Mouse (Mus musculus) intestine, embryonic 14.5 days (tissue): ENCODE data around the gene Plcb4. TPM values are rescaled to one million over a fixed set of nuclear protein-coding genes. Genes with fewer than 3 reads are reported as not detected.
A peak's percentile ranks its signal among the peaks of the same experiment; 100 is the strongest.

Experiments used
- ATAC-seq: fragments of 200-750 bp; cut with Nextera tagmentation; replicated peaks from 2 replicates; pipeline ENCODE4 v1.8.0; 2017; ENCODE audit warnings: low read depth, moderate number of reproducible peaks, moderate TSS enrichment, moderate library complexity; ENCODE audit not compliant: low FRiP score, low TSS enrichment
- DNase-seq: peaks from one replicate; pipeline ENCODE4 v3.0.0-alpha.2; 2018; ENCODE audit warnings: low spot score
- H3K27ac ChIP-seq: fragments of 300-500 bp; sonication (generic); 2 replicates; pipeline ENCODE4 v1.5.1; 2014; ENCODE audit warnings: low read depth, mild to moderate bottlenecking, control low read depth
- H3K27me3 ChIP-seq: fragments of 300-500 bp; sonication (generic); replicated peaks from 2 replicates; pipeline ENCODE4 v1.6.1; 2014; ENCODE audit warnings: low read length, control low read depth; ENCODE audit not compliant: control insufficient read depth, insufficient read depth
- H3K36me3 ChIP-seq: fragments of 300-500 bp; sonication (generic); 2 replicates; pipeline ENCODE4 v1.6.1; 2014; ENCODE audit warnings: low read length, control low read depth; ENCODE audit not compliant: control insufficient read depth, insufficient read depth
- H3K4me1 ChIP-seq: fragments of 300-500 bp; sonication (generic); replicated peaks from 2 replicates; pipeline ENCODE4 v1.6.1; 2014; ENCODE audit warnings: low read length, control low read depth, mixed read lengths; ENCODE audit not compliant: control insufficient read depth, insufficient read depth
- H3K4me2 ChIP-seq: fragments of 300-500 bp; sonication (generic); 2 replicates; pipeline ENCODE4 v1.6.1; 2014; ENCODE audit warnings: low read length
- H3K4me3 ChIP-seq: fragments of 300-500 bp; sonication (generic); 2 replicates; pipeline ENCODE4 v1.5.1; 2014; ENCODE audit warnings: low read depth, low read length, control low read depth, mixed read lengths
- H3K9ac ChIP-seq: fragments of 300-500 bp; sonication (generic); 2 replicates; pipeline ENCODE4 v1.6.1; 2014; ENCODE audit warnings: mild to moderate bottlenecking, low read length
- H3K9me3 ChIP-seq: fragments of 300-500 bp; sonication (generic); 2 replicates; pipeline ENCODE4 v1.6.1; 2016; ENCODE audit warnings: low read length, control low read depth; ENCODE audit not compliant: control insufficient read depth
- WGBS: fragments of 180-500 bp; shearing (Covaris S2); extraction: QIAGEN DNeasy Blood & Tissue Kit; methylation state at CpG from one replicate; pipeline ENCODE4 v1.1.7; 2014; 5-methylcytosine and 5-hydroxymethylcytosine counted together
- polyA plus RNA-seq: library from polyadenylated mRNA; unstranded; fragments of >200 nt; fragmentation: Nextera tagmentation; extraction: Ambion mirVana; gene quantifications from 2 replicates; pipeline ENCODE4 v1.2.1, GENCODE M21; 2014

Gene Plcb4
- polyA plus RNA-seq, 1 experiment from 2014 or later = 19.4 TPM

- no peak for DNase-seq
- Histone ChIP-seq H3K27ac (no peak overlapping the region), H3K27me3 (no peaks in the 10 kb centered on the region), H3K4me3 (no peak overlapping the region), H3K4me2 (no peak overlapping the region), H3K9me3 (no peaks in the 10 kb centered on the region), H3K36me3 (no peaks in the 10 kb centered on the region), H3K4me1 (no peaks in the 10 kb centered on the region), H3K9ac (no peak overlapping the region)
- 73% methylated on average over 4 of the region's 4 CpGs for WGBS
- ATAC-seq = no peak
Measured at GRCm38 (mm10) chr2:135904262-135904661, 245.5 kb downstream of the Plcb4 start.

- Histone ChIP-seq H3K36me3 (no peaks in the 10 kb centered on the region), H3K27ac (no peak overlapping the region), H3K4me2 (no peak overlapping the region), H3K9me3 (no peaks in the 10 kb centered on the region), H3K4me3 (no peak overlapping the region), H3K4me1 (no peaks in the 10 kb centered on the region), H3K27me3 (no peaks in the 10 kb centered on the region), H3K9ac (no peak overlapping the region)
- DNase-seq = no peak
- ATAC-seq = no peak
- WGBS = 84% methylated on average over 4 of the region's 4 CpGs
Measured at GRCm38 (mm10) chr2:135904791-135905190, 246.0 kb downstream of the Plcb4 start.

GRCm38 (mm10) chr2:135914343-135915261 lies 255.8 kb downstream of the Plcb4 start:
- no peak overlapping the region for H3K9ac ChIP-seq
- H3K27me3 ChIP-seq = no peaks in the 10 kb centered on the region
- WGBS = 46% methylated on average over 8 of the region's 8 CpGs
- peaks cover 10% of the 10 kb centered on the region; the same call in 1 of the 2 replicates for H3K4me1 ChIP-seq
- no peak for DNase-seq
- no peak overlapping the region for H3K4me2 ChIP-seq
- ATAC-seq = peak; percentile 58; the same call in 1 of the 2 replicates
- peak overlapping the region; percentile 69 for H3K27ac ChIP-seq
- no peaks in the 10 kb centered on the region for H3K36me3 ChIP-seq
- no peak overlapping the region for H3K4me3 ChIP-seq
- no peaks in the 10 kb centered on the region for H3K9me3 ChIP-seq

- WGBS = 58% methylated on average over 10 of the region's 10 CpGs
- Histone ChIP-seq H3K36me3 (no peaks in the 10 kb centered on the region), H3K9ac (no peak overlapping the region), H3K9me3 (no peaks in the 10 kb centered on the region), H3K4me1 (peaks cover 10% of the 10 kb centered on the region; the same call in 1 of the 2 replicates), H3K4me3 (no peak overlapping the region), H3K4me2 (no peak overlapping the region), H3K27ac (no peak overlapping the region), H3K27me3 (no peaks in the 10 kb centered on the region)
- no peak for DNase-seq
- ATAC-seq = no peak
Measured at GRCm38 (mm10) chr2:135915928-135916327, 257.1 kb downstream of the Plcb4 start.

GRCm38 (mm10) chr2:135917000-135917399 lies 258.2 kb downstream of the Plcb4 start:
- no peaks in the 10 kb centered on the region for H3K36me3 ChIP-seq
- H3K4me3 ChIP-seq = no peak overlapping the region
- H3K4me2 ChIP-seq = no peak overlapping the region
- WGBS = 72% methylated on average over 3 of the region's 3 CpGs
- no peaks in the 10 kb centered on the region for H3K9me3 ChIP-seq
- ATAC-seq = no peak
- H3K9ac ChIP-seq = no peak overlapping the region
- H3K27ac ChIP-seq = no peak overlapping the region
- no peaks in the 10 kb centered on the region for H3K27me3 ChIP-seq
- no peak for DNase-seq
- H3K4me1 ChIP-seq = peaks cover 10% of the 10 kb centered on the region; the same call in 1 of the 2 replicates

- H3K4me1 ChIP-seq = peaks cover 10% of the 10 kb centered on the region; the same call in 1 of the 2 replicates
- no peak overlapping the region for H3K4me3 ChIP-seq
- H3K27ac ChIP-seq = no peak overlapping the region
- H3K27me3 ChIP-seq = no peaks in the 10 kb centered on the region
- no peak overlapping the region for H3K4me2 ChIP-seq
- H3K36me3 ChIP-seq = no peaks in the 10 kb centered on the region
- H3K9me3 ChIP-seq = no peaks in the 10 kb centered on the region
- WGBS = 75% methylated on average over 5 of the region's 5 CpGs
- no peak overlapping the region for H3K9ac ChIP-seq
- ATAC-seq = no peak
- no peak for DNase-seq
Measured at GRCm38 (mm10) chr2:135918116-135918515, 259.3 kb downstream of the Plcb4 start.

GRCm38 (mm10) chr2:135919641-135920040 lies 260.8 kb downstream of the Plcb4 start:
- no peak for ATAC-seq
- no peak overlapping the region for H3K27ac ChIP-seq
- no peak overlapping the region for H3K4me2 ChIP-seq
- peaks cover 7% of the 10 kb centered on the region; the same call in 1 of the 2 replicates for H3K4me1 ChIP-seq
- WGBS = 73% methylated on average over 6 of the region's 6 CpGs
- no peaks in the 10 kb centered on the region for H3K9me3 ChIP-seq
- no peaks in the 10 kb centered on the region for H3K27me3 ChIP-seq
- no peak overlapping the region for H3K9ac ChIP-seq
- no peak overlapping the region for H3K4me3 ChIP-seq
- DNase-seq = no peak
- no peaks in the 10 kb centered on the region for H3K36me3 ChIP-seq

- 80% methylated on average over 8 of the region's 8 CpGs for WGBS
- ATAC-seq = no peak; the same call in 1 of the 2 replicates
- Histone ChIP-seq H3K9me3 (no peaks in the 10 kb centered on the region), H3K4me1 (0 out of 2 replicates have a peak, but pooled peaks cover 2% of the 10 kb centered on the region), H3K4me3 (no peak overlapping the region), H3K27me3 (no peaks in the 10 kb centered on the region), H3K27ac (no peak overlapping the region), H3K4me2 (no peak overlapping the region), H3K36me3 (no peaks in the 10 kb centered on the region), H3K9ac (no peak overlapping the region)
- DNase-seq = peak; percentile 69
Measured at GRCm38 (mm10) chr2:135926660-135927343, 268.0 kb downstream of the Plcb4 start.
